Mouse (Mus musculus) embryonic facial prominence, embryonic 13.5 days (tissue): ENCODE data around the gene Atp1a3. TPM values are rescaled to one million over a fixed set of nuclear protein-coding genes. Genes with fewer than 3 reads are reported as not detected.
A peak's percentile ranks its signal among the peaks of the same experiment; 100 is the strongest.

ENCODE experiments used
- ATAC-seq: fragments of 200-750 bp; cut with Nextera tagmentation; 2 replicates; pipeline ENCODE4 v1.8.0; 2017; ENCODE audit warnings: low read depth; ENCODE audit not compliant: insufficient number of reproducible peaks, insufficient read depth, low FRiP score, low TSS enrichment
- H3K27ac ChIP-seq: fragments of 300-500 bp; sonication (generic); 2 replicates; pipeline ENCODE4 v1.5.1; 2015; ENCODE audit warnings: moderate library complexity, mild to moderate bottlenecking, inconsistent platforms
- H3K27me3 ChIP-seq: fragments of 300-500 bp; sonication (generic); 2 replicates; pipeline ENCODE4 v1.6.1; 2015; ENCODE audit warnings: mild to moderate bottlenecking, inconsistent platforms
- H3K36me3 ChIP-seq: fragments of 300-500 bp; sonication (generic); 2 replicates; pipeline ENCODE4 v1.6.1; 2015; ENCODE audit warnings: mild to moderate bottlenecking, inconsistent platforms
- H3K4me1 ChIP-seq: fragments of 300-500 bp; sonication (generic); 2 replicates; pipeline ENCODE4 v1.6.1; 2015; ENCODE audit warnings: inconsistent platforms
- H3K4me2 ChIP-seq: fragments of 300-500 bp; sonication (generic); 2 replicates; pipeline ENCODE4 v1.6.1; 2015; ENCODE audit warnings: moderate library complexity, mild to moderate bottlenecking, inconsistent platforms
- H3K4me3 ChIP-seq: fragments of 300-500 bp; sonication (generic); 2 replicates; pipeline ENCODE4 v1.5.1; 2015; ENCODE audit warnings: mild to moderate bottlenecking, inconsistent platforms
- H3K9ac ChIP-seq: fragments of 300-500 bp; sonication (generic); 2 replicates; pipeline ENCODE4 v1.6.1; 2015; ENCODE audit warnings: mild to moderate bottlenecking, inconsistent platforms
- H3K9me3 ChIP-seq: fragments of 300-500 bp; sonication (generic); 2 replicates; pipeline ENCODE4 v1.6.1; 2016; ENCODE audit warnings: inconsistent platforms
- whole genome bisulfite sequencing: fragments of 180-500 bp; shearing (Covaris S2); methylation state at CpG from one replicate; pipeline ENCODE4 v1.1.7; 2015; ENCODE audit warnings: mixed read lengths; 5-methylcytosine and 5-hydroxymethylcytosine counted together
- polyA plus RNA-seq: library from polyadenylated mRNA; unstranded; fragments of >200 nt; fragmentation: Nextera tagmentation; extraction: Ambion mirVana; gene quantifications from 2 replicates; pipeline ENCODE4 v1.2.1, GENCODE M21; 2015

The Atp1a3 gene
- polyA plus RNA-seq, 1 experiment from 2014 or later = 2.3 TPM

- 64% methylated on average over 5 of the region's 5 CpGs for WGBS
- Histone ChIP-seq H3K27ac (no peak overlapping the region), H3K9me3 (no peaks in the 10 kb centered on the region), H3K4me3 (no peak overlapping the region), H3K36me3 (peaks cover 7% of the 10 kb centered on the region), H3K9ac (0 out of 2 replicates have a peak overlapping the region, but pooled peaks have one; percentile 27), H3K27me3 (no peaks in the 10 kb centered on the region), H3K4me1 (peaks cover 11% of the 10 kb centered on the region; the same call in 1 of the 2 replicates), H3K4me2 (no peak overlapping the region)
- ATAC-seq = no peak
Observed at GRCm38 (mm10) chr7:24973902-24974301, 31.9 kb downstream of the Atp1a3 start.

- no peaks in the 10 kb centered on the region for H3K27me3 ChIP-seq
- 80% methylated on average over 4 of the region's 4 CpGs for WGBS
- ATAC-seq = no peak
- H3K9me3 ChIP-seq = no peaks in the 10 kb centered on the region
- peaks cover 11% of the 10 kb centered on the region; the same call in 1 of the 2 replicates for H3K4me1 ChIP-seq
- peaks cover 7% of the 10 kb centered on the region for H3K36me3 ChIP-seq
- no peak overlapping the region for H3K4me2 ChIP-seq
- H3K4me3 ChIP-seq = no peak overlapping the region
- H3K9ac ChIP-seq = no peak overlapping the region
- no peak overlapping the region for H3K27ac ChIP-seq
Observed at GRCm38 (mm10) chr7:24973208-24973607, 32.5 kb downstream of the Atp1a3 start.

- Histone ChIP-seq H3K27me3 (no peaks in the 10 kb centered on the region), H3K4me2 (peak within 1 kb of the TSS; percentile 71), H3K9ac (peak within 1 kb of the TSS; percentile 85), H3K4me1 (peaks cover 11% of the 10 kb centered on the region; the same call in 1 of the 2 replicates), H3K27ac (peak within 1 kb of the TSS; percentile 72), H3K36me3 (peaks cover 7% of the 10 kb centered on the region), H3K9me3 (no peaks in the 10 kb centered on the region), H3K4me3 (peak within 1 kb of the TSS; percentile 77)
- WGBS = under 1% methylated on average over 45 of the region's 45 CpGs
- ATAC-seq = peak; percentile 90
Observed at GRCm38 (mm10) chr7:24971972-24972893, 33.5 kb downstream of the Atp1a3 start, which contains the start of gene Rabac1. TSS of gene Rabac1 (minus strand) at chr7:24972754.

- peak overlapping the region; percentile 85 for H3K9ac ChIP-seq
Observed at GRCm38 (mm10) chr7:24971261-24971971, 34.3 kb downstream of the Atp1a3 start.

GRCm38 (mm10) chr7:24970341-24970740 lies 35.4 kb downstream of the Atp1a3 start:
- Histone ChIP-seq H3K4me3 (no peak overlapping the region), H3K4me2 (no peak overlapping the region), H3K4me1 (peaks cover 11% of the 10 kb centered on the region; the same call in 1 of the 2 replicates), H3K36me3 (peaks cover 7% of the 10 kb centered on the region), H3K27me3 (no peaks in the 10 kb centered on the region), H3K9ac (0 out of 2 replicates have a peak overlapping the region, but pooled peaks have one; percentile 21), H3K27ac (no peak overlapping the region), H3K9me3 (no peaks in the 10 kb centered on the region)
- WGBS = 94% methylated on average over 3 of the region's 3 CpGs
- no peak for ATAC-seq

More at GRCm38 (mm10) chr7:24971261-24971971, 34.3 kb downstream of the Atp1a3 start:
- Histone ChIP-seq H3K27ac (peak overlapping the region; percentile 72; the same call in 1 of the 2 replicates), H3K27me3 (no peaks in the 10 kb centered on the region), H3K9me3 (no peaks in the 10 kb centered on the region), H3K4me3 (peak overlapping the region; percentile 77), H3K4me1 (peaks cover 11% of the 10 kb centered on the region; the same call in 1 of the 2 replicates), H3K36me3 (peaks cover 7% of the 10 kb centered on the region), H3K4me2 (peak overlapping the region; percentile 71)
- WGBS = 8% methylated on average over 19 of the region's 19 CpGs
- ATAC-seq = no peak; the same call in 1 of the 2 replicates

GRCm38 (mm10) chr7:24969805-24970204 lies 36.0 kb downstream of the Atp1a3 start:
- H3K9me3 ChIP-seq = no peaks in the 10 kb centered on the region
- no peaks in the 10 kb centered on the region for H3K27me3 ChIP-seq
- no peak overlapping the region for H3K27ac ChIP-seq
- no peak for ATAC-seq
- peaks cover 11% of the 10 kb centered on the region; the same call in 1 of the 2 replicates for H3K4me1 ChIP-seq
- peak overlapping the region; percentile 21; the same call in 1 of the 2 replicates for H3K9ac ChIP-seq
- H3K4me2 ChIP-seq = no peak overlapping the region
- H3K4me3 ChIP-seq = no peak overlapping the region
- peaks cover 7% of the 10 kb centered on the region for H3K36me3 ChIP-seq
- WGBS = 78% methylated on average over 12 of the region's 12 CpGs

- Histone ChIP-seq H3K4me1 (peaks cover 11% of the 10 kb centered on the region; the same call in 1 of the 2 replicates), H3K4me2 (no peak overlapping the region), H3K9ac (no peak overlapping the region), H3K27ac (no peak overlapping the region), H3K27me3 (no peaks in the 10 kb centered on the region), H3K4me3 (no peak overlapping the region), H3K36me3 (peaks cover 7% of the 10 kb centered on the region), H3K9me3 (no peaks in the 10 kb centered on the region)
- no peak for ATAC-seq
- whole genome bisulfite sequencing = 65% methylated on average over 6 of the region's 6 CpGs
Observed at GRCm38 (mm10) chr7:24968463-24968862, 37.3 kb downstream of the Atp1a3 start.

GRCm38 (mm10) chr7:24967966-24968365 lies 37.8 kb downstream of the Atp1a3 start:
- Histone ChIP-seq H3K4me2 (no peak overlapping the region), H3K9ac (no peak overlapping the region), H3K36me3 (peaks cover 7% of the 10 kb centered on the region), H3K27ac (no peak overlapping the region), H3K9me3 (no peaks in the 10 kb centered on the region), H3K4me1 (peaks cover 11% of the 10 kb centered on the region; the same call in 1 of the 2 replicates), H3K4me3 (no peak overlapping the region), H3K27me3 (no peaks in the 10 kb centered on the region)
- 85% methylated on average over 8 of the region's 8 CpGs for WGBS
- no peak for ATAC-seq

- H3K27me3 ChIP-seq = no peaks in the 10 kb centered on the region
- no peak overlapping the region for H3K4me3 ChIP-seq
- 6% methylated on average over 5 of the region's 5 CpGs for WGBS
- peaks cover 7% of the 10 kb centered on the region for H3K36me3 ChIP-seq
- H3K27ac ChIP-seq = no peak overlapping the region
- no peak overlapping the region for H3K4me2 ChIP-seq
- H3K9me3 ChIP-seq = no peaks in the 10 kb centered on the region
- ATAC-seq = no peak
- no peaks in the 10 kb centered on the region for H3K4me1 ChIP-seq
- no peak overlapping the region for H3K9ac ChIP-seq
Observed at GRCm38 (mm10) chr7:24964897-24965535, 40.7 kb downstream of the Atp1a3 start.

- Histone ChIP-seq H3K4me2 (no peak overlapping the region), H3K9ac (no peak overlapping the region), H3K27ac (no peak overlapping the region), H3K9me3 (no peaks in the 10 kb centered on the region), H3K27me3 (no peaks in the 10 kb centered on the region), H3K4me1 (no peaks in the 10 kb centered on the region), H3K36me3 (no peaks in the 10 kb centered on the region), H3K4me3 (no peak overlapping the region)
- no peak for ATAC-seq
- 72% methylated on average over 2 of the region's 2 CpGs for WGBS
Observed at GRCm38 (mm10) chr7:24964288-24964687, 41.5 kb downstream of the Atp1a3 start.

GRCm38 (mm10) chr7:24955226-24955625 lies 50.5 kb downstream of the Atp1a3 start:
- peak overlapping the region; percentile 45 for H3K4me3 ChIP-seq
- H3K4me2 ChIP-seq = peak overlapping the region; percentile 65
- 2% methylated on average over 33 of the region's 33 CpGs for WGBS
- H3K27me3 ChIP-seq = peaks cover 73% of the 10 kb centered on the region
- H3K27ac ChIP-seq = no peak overlapping the region
- peaks cover 9% of the 10 kb centered on the region; the same call in 1 of the 2 replicates for H3K4me1 ChIP-seq
- H3K36me3 ChIP-seq = no peaks in the 10 kb centered on the region
- H3K9me3 ChIP-seq = 0 out of 2 replicates have a peak, but pooled peaks cover 3% of the 10 kb centered on the region
- H3K9ac ChIP-seq = peak overlapping the region; percentile 61
- no peak for ATAC-seq
